Mouse (Mus musculus) cortical plate, adult 2 months (tissue): ENCODE measurements around the gene Neurog2. TPM values are rescaled to one million over a fixed set of nuclear protein-coding genes. Genes with fewer than 3 reads are reported as not detected.

Source experiments
- H3K27ac ChIP-seq: fragments of 200-500 bp; 2 replicates; pipeline ENCODE4 v1.5.1; 2012; ENCODE audit warnings: low read length, control low read depth, inconsistent platforms; ENCODE audit not compliant: insufficient read depth
- H3K4me1 ChIP-seq: fragments of 200-500 bp; 2 replicates; pipeline ENCODE4 v1.6.1; 2011; ENCODE audit warnings: low read length; ENCODE audit not compliant: control insufficient read depth, insufficient read depth
- H3K4me3 ChIP-seq: fragments of 200-500 bp; 2 replicates; pipeline ENCODE4 v1.5.1; 2011; ENCODE audit warnings: mild to moderate bottlenecking, low read length, control low read depth; ENCODE audit not compliant: insufficient read depth
- CTCF ChIP-seq: fragments of 200-500 bp; IDR thresholded peaks from 2 replicates; pipeline ENCODE4 v1.5.1; 2011; ENCODE audit warnings: mild to moderate bottlenecking, control low read depth, low read length; ENCODE audit not compliant: insufficient read depth; ENCODE audit errors: extremely low read depth
- POLR2A ChIP-seq: fragments of 200-500 bp; IDR thresholded peaks from 2 replicates; pipeline ENCODE4 v1.6.1; 2011; ENCODE audit warnings: mild to moderate bottlenecking, low read length, control low read depth; ENCODE audit not compliant: insufficient read depth; ENCODE audit errors: extremely low read depth
- polyA plus RNA-seq: library from polyadenylated mRNA; depleted of rRNA; stranded (reverse); fragments of >200 nt; gene quantifications from 2 replicates; pipeline ENCODE4 v1.2.3, GENCODE M21; 2012; rRNA removed

The Neurog2 gene
- polyA plus RNA-seq, result 1.4 TPM in 2 replicates

- H3K4me1 ChIP-seq, result no peaks in the 10 kb centered on the region
- H3K27ac ChIP-seq, result no peak within 1 kb of the TSS
- no peak for TF ChIP-seq CTCF
- no peak for TF ChIP-seq POLR2A
- H3K4me3 ChIP-seq, result peak within 1 kb of the TSS; percentile 34
These were observed at the start of gene Neurog2 for GRCm38 (mm10) chr3:127633080-127634032. Neurog2 (plus strand) TSS chr3:127633135.

- H3K4me3 ChIP-seq, result no peak overlapping the region
- H3K4me1 ChIP-seq, result no peaks in the 10 kb centered on the region
- TF ChIP-seq CTCF (no peak), POLR2A (no peak)
- no peak overlapping the region for H3K27ac ChIP-seq
These were observed 35.8 kb upstream of the Neurog2 start for GRCm38 (mm10) chr3:127597136-127597535.

GRCm38 (mm10) chr3:127608109-127608508, 24.8 kb upstream of the Neurog2 start:
- TF ChIP-seq POLR2A, result no peak
- peak; percentile 19; the same call in 1 of the 2 replicates for TF ChIP-seq CTCF
- no peaks in the 10 kb centered on the region for H3K4me1 ChIP-seq

GRCm38 (mm10) chr3:127625296-127625695, 7.6 kb upstream of the Neurog2 start:
- H3K4me3 ChIP-seq, result no peak overlapping the region
- TF ChIP-seq CTCF (peak; percentile 49), POLR2A (no peak)
- H3K27ac ChIP-seq, result no peak overlapping the region
- H3K4me1 ChIP-seq, result no peaks in the 10 kb centered on the region

More at GRCm38 (mm10) chr3:127608109-127608508, 24.8 kb upstream of the Neurog2 start:
- H3K27ac ChIP-seq, result no peak overlapping the region
- no peak overlapping the region for H3K4me3 ChIP-seq

GRCm38 (mm10) chr3:127625701-127626399, 7.1 kb upstream of the Neurog2 start:
- TF ChIP-seq CTCF (no peak), POLR2A (no peak)
- no peak overlapping the region for H3K4me3 ChIP-seq
- H3K27ac ChIP-seq, result no peak overlapping the region
- H3K4me1 ChIP-seq, result no peaks in the 10 kb centered on the region

- H3K4me1 ChIP-seq, result no peaks in the 10 kb centered on the region
- no peak for TF ChIP-seq CTCF
- no peak for TF ChIP-seq POLR2A
- no peak overlapping the region for H3K27ac ChIP-seq
- H3K4me3 ChIP-seq, result no peak overlapping the region
These were observed 6.4 kb upstream of the Neurog2 start for GRCm38 (mm10) chr3:127626524-127626923.

GRCm38 (mm10) chr3:127627151-127627955, 5.6 kb upstream of the Neurog2 start:
- H3K4me1 ChIP-seq, result no peaks in the 10 kb centered on the region
- no peak for TF ChIP-seq CTCF
- no peak for TF ChIP-seq POLR2A
- H3K4me3 ChIP-seq, result no peak overlapping the region
- H3K27ac ChIP-seq, result no peak overlapping the region

- TF ChIP-seq CTCF, result no peak
- TF ChIP-seq POLR2A, result no peak
- H3K27ac ChIP-seq, result no peak overlapping the region
- no peak overlapping the region for H3K4me3 ChIP-seq
- H3K4me1 ChIP-seq, result no peaks in the 10 kb centered on the region
These were observed 5.0 kb upstream of the Neurog2 start for GRCm38 (mm10) chr3:127627956-127628310.
